Mouse (Mus musculus): ENCODE results near the gene Atrnl1.
"Not testable (repeated sequence)": the region's sequence is repeated elsewhere in the genome, so short reads cannot be mapped to it uniquely, and the experiment has no call there.

The Atrnl1 gene

DNA sequence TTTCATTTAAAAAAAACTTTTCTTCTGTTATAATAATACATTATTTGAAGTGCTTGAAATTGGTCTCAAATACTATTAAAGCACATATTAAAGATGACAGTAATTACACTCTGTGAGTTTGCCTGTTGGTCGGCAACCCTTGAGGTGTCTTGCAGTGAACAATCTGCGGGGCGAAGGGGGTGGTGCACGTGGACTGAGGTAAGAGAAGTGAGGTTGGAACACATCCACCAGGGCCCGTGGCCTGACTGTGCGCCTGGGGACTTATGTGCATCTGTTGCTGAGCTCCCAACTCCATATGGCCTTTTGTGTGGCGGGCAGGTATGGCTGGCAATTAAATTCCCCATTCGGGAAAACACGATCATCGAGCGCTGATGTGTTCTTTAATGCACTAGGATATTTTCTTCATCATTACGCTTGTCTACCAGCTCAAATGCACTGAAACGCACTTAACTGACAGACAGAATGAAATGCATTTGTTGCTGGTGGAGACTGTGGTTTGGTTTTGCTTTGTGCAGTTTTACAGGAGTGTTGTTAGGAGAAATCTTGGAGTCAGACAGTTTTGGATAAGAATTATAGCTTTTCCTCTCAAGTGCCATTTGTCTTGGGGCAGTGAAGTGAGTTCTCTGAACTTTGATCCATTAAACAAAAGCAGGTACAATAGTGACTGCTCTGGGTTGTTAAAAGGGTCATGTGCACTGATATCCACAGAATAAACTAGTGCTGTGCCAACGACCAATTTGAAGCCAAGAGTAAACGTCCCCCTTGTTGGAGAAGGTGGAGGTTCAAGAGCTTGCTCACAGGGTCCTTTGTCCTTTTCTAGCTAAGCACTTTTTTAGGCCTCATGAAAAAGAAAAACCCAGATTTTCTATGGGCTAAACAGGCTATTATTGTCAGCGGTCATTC lies 351.2 kb downstream of the Atrnl1 start:
- DNase-seq (ENCODE audit: low read depth, low spot score), result no peak

DNA sequence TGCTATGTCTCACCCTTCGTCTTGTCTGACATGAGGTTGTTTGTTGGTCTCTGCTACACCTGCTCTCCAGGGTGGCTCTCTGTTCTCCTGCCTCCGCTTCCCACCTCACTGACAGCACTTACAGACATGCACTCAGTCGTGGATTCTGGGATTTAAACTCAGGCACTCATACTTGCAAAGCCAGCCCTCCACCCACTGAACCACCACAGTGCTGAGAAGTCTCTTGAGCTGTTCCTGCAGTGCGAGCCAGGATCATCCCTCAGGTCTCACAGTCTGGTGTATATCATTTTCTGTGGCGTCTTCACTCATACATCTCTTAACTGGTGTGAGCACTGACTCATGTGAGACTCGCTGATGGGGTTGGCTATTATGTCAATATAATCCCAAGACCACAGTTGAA lies 353.0 kb downstream of the Atrnl1 start:
- no peak for DNase-seq (ENCODE audit: low read depth, low spot score)

DNA sequence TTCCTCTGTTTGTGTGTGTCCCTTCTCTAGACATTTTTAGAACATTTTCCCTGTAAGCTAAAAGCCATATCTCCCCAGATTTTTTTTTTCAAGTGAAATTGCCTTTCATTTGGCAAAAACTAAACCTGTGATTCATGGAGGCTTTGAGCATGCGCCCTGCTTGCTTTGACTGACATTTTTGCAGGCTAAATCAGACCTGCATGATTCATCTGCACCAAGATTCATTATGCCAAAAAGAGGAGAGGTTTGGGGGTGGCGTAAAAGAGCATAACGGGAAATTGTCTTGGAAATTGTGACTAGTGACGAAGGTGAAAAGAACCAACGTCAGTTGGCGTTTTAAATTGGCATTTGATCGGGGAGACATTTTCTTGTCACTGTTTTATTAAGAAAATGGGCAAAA lies 358.9 kb downstream of the Atrnl1 start:
- peak; percentile 95 for DNase-seq (ENCODE audit: low read depth, low spot score)

DNA sequence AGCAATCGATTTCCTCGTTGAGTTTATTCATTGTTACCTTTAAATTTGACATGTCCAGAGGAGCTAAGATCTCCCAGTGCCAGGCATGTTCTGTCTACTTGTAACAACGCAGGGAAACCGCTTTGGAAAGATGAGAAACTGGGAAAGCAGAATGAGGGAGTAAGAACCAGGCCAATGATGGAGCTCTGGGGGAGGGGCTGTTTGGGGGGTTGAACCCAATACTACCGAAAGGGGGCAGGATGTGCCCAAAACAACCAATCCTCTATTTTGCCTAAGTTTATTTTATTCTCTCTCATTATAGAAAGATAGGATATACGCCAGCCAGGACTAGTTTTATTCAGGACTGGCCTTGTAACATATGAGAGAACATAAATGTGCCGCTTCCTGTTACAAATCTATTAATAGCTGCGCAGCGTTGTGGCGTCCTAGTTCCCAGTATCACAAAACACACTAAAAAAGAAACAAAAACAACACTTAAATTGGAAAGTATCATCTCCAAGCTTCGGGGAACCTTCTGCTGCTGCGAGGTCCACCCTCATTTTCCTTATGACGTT lies 359.6 kb downstream of the Atrnl1 start:
- peak; percentile 40 for DNase-seq (ENCODE audit: low read depth, low spot score)

DNA sequence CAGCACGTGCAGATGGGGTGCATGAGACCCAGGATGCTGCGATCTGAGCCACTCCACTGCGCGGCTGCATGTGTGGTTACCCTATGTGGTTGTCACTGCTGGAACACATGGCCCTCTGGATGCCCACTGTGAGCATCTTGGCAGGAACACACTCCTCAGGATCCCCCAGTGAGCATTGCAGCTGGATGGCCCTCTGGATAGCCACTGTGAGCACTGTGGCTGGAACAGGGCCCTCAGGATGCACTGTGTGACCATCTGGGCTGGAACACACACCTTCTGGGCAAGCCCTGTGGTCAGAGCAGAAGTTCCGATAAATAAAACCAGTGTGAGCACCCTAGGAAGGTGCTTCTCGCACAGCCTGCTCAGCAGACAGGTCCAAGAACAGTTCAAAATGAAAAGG lies 364.4 kb downstream of the Atrnl1 start:
- DNase-seq (ENCODE audit: low read depth, low spot score), result no peak

DNA sequence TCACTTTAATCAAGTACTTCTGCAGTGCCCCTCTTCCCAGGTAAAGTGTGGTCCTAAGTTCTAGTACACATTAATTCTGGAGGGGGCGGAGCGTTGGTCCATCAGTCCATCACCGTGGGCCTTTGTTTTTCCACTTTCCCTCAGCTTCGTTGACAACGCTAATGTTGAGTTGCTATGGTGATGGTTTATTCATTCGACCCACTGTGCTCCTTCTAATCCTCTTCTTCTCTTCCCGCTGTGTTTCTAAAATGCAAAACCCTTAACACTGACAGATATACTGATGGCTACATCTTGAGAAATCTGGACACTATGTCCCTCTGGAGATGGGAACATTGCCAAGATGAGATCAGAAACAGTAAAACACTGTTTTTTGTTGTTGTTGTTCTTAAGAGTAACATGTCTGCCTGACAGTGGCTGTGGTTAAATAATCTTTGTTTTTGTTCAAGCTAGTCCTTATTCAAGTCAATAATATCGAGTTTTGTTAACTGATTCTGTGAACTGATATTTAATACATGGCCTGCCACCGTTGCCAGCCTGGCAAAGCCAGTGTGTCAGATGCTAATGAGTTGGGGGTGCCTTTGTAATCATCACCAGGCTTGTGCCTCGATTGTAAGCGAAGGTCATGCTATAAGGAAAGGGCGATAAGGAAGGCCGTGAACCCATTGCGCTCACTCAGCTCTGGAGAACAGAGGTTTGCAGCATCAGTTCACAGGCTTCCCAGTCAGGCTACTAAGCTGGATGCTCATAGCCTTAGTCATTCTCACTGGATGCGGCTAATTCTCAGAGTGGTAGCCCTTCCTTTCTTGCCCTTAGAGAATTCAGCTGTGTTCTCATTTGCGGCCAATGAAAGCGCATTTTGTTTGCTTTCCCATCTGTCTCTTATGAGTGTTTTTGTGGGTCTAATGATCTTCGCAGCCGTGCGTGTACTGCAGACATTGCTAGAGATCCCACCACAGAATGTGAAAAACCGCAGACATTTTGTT lies 375.4 kb downstream of the Atrnl1 start:
- DNase-seq (ENCODE audit: low read depth, low spot score), result no peak

DNA sequence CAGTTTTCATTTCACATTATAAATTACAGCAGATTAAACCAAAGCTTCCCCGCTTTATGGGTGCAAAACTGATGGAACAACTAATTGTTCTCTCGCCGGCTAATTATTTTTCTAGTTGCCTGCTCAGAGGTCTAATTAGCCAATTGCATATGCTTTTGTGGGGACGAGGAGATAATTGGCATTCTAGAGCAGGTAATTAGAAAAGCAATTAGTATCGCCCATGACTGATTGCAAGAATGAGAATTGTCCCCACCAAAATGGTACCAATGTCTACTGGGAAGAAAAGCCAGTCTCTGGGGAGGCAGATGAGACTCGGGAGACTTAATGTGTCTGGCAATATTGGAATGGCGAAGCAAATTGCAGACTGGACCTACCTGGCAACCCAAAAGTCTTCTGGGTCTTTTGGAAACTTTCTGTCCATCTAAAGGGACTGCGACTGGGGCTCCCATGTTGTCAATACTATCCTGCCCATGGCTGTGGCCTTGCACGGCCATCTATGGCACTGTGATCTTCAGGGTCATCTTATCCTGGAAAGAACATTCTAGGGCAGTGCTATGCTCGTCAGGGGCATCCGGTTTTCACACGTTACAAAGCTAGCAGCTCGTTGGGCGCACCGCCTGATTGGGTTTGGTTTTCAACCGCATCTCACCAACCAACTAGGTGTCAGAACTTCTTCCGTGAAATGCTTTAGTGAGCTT lies 377.0 kb downstream of the Atrnl1 start:
- DNase-seq (ENCODE audit: low read depth, low spot score), result no peak

DNA sequence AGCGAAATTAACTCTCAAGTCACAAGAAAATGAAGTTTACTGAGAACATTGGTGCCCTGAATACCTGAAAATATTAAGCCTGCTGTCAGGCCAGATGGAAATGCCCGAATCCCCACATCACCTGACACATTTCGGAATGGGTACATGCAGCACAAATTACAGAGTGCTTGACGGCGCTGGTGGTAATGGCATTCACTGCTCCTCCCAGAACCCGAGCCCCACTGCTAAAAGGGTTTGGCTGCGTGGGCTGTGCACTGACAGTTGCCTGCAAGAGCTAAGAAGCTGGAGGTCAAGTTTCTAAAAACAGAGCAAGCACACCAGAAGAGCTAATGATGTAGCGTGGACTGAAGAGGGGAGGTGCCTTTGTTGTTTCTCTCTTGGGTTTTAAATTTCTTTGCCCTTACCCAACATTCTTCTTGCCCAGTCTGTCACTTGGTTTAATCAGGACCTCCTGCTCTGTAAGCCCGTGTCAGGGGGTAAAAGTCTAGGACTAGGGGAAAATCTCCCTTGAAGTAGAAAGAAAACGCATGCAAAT lies 377.8 kb downstream of the Atrnl1 start:
- no peak for DNase-seq (ENCODE audit: low read depth, low spot score)

DNA sequence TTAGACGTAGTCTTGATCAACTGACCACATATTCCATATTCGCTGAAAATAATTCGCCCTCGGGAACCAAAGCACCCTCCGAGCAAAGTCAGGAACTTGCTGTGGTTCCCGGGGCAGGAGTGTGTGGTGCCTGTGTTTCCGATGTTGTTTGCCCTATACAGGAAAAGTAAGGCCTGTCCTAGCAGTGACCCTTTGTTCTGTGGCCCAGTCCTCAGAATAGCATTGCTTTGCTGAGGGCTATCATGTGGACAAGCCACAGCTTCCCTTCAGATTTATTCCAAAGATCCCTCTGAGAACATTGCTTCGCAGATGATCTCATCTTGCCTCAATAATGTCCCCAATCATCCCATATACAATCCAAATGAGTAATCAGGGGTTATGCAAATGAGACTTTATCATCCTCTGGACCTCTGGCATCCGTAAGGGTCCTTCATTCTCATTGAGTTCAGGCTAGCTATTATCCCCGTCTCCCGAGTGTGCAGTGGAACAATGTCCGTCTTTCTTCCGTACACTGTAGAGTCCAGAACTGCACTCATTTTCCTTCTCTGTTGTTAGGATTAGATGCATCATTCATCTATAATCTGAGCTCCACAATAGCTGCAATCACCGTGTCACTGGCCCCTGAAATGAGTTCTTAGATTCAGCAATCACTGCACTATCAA lies 380.4 kb downstream of the Atrnl1 start:
- DNase-seq (ENCODE audit: low read depth, low spot score), result no peak

DNA sequence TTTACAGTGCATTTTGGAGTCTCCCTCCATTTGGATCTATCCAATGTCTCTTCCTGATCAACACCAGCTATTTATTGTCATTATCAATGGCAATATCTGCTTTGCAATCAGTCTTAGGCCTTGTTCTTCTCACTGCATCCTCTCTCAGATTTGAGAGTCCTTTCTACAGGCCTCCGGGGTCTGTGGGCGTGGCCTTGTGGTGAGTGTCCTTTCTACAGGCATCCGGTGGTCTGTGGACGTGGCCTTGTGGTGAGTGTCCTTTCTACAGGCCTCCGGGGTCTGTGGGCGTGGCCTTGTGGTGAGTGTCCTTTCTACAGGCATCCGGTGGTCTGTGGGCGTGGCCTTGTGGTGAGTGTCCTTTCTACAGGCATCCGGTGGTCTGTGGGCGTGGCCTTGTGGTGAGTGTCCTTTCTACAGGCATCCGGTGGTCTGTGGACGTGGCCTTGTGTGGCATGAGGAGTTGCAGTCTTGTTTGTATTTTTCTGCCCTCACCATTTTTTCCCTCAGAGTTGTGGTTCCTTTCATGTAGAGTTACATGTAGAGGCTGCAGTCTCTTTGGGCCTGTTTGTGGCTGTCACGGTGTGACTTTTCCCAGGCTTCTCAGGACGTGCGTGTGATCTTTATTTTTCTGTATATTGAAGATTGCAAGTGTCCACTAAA lies 383.5 kb downstream of the Atrnl1 start:
- not testable (repeated sequence) for DNase-seq (ENCODE audit: low read depth, low spot score)

DNA sequence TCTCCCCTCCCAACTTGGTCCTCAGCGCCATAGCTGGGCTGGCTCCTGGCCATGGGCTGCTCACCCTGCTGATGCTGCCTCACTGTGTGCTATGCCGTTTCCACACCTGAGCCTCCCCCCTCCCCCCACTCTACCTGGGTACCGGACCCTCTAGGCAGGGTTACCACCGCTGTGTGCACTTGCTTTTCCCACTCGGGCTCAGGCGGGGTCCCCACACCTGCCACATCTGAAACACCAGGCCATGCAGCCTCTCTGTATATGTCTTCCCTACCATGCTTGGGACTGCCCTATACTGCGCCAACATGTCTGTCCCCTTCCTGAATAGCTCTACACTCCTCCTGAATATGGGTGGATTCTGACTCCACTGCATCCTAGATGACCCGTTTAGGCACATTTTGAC lies 384.2 kb downstream of the Atrnl1 start:
- no peak for DNase-seq (ENCODE audit: low read depth, low spot score)

DNA sequence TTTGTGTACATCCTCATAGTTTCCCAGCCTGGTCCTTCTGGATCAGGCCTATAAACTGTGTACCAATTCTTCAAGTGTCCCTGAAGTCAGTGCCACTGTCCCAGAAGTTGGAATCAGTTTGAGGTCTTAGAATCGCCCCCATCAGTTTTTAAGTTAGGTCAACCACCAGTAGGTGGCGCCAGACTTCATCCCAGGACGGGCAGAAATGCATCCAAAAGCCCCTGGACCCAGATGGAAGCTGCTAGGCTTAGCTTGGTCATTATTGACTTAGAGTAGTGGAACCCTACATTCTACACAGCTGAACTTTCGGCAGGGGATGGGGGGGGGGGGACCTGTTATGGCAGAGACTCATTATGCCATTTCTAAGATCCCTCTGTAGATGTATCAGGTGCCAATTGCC lies 387.1 kb downstream of the Atrnl1 start:
- DNase-seq (ENCODE audit: low read depth, low spot score), result peak; percentile 53

DNA sequence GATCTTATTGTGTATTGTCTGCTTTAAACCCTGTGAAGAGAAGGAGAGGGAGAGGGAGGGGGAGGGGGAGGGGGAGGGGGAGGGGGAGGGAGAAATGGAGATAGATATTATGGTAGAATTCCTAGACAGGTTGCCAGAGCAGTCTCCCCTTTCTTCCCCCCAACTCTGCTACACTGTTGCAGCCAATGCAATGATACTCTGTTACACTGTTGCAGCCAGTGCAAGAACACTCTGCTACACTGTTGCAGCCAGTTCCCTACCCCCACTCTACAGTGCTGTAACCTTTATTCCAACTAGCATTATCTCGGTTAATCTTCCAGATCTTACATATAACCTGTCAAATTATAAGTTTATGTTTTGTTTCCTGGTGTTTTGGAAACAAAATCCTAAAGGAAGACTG lies 400.8 kb downstream of the Atrnl1 start:
- no peak for DNase-seq (ENCODE audit: low read depth, low spot score)

DNA sequence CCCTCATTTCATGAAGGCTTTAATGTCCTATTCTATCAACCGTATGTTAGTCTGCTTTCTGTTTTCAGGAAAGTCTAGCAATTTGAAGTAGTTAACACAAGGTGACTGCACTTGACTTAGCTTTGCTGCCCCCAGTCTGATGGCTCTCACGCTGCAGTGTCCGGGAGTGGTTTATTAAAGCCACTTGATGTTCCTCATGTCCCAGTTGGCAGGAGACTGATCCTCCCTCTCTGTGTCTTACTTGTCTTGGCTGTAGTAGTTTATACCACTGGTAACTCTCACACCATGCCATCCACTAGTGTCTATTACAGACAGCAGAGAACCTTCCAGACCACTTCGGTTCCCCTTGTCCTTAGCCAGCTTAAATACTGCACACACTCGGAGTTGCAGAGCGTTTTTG lies 404.9 kb downstream of the Atrnl1 start:
- no peak for DNase-seq (ENCODE audit: low read depth, low spot score)

DNA sequence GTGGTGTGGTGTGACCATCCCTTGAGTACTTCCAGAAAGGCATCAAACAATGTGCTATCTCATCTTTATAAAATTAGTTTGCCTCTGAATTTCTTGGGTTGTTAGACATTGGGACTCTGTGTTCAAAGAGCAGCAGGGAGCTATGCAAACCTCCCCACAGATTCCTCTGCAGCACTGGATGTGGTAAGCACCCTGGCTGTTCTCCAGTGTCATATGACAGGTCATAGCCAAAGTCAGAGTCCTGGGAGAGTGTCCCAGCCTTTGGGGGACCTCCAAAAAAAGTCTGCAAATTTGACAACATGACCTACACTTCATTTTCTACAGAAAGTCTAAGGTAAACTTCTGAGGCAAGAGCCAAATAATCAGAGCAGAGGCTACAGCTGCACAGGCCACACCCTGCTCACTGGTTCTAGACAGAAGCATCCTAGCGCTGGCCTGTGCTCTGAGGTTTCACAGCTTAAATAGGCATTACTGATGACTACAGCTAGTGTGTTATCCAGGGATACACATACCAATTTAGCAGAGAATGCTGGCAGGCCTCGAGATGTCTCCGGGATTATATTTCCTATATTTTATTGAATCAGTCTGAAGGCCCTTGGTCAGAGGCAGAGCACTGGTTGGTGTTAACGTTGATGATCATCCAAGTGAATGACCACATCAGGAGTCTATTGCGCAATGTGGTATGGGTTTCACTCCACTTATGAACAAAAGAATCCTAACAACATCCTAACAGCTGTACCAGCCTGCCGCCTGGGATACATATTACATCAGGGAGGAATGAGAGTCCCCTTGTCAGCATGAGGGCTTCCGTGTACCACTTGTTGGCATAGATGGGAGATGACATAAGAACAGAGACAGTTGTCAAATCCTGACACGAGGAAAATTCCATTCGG lies 406.0 kb downstream of the Atrnl1 start:
- DNase-seq (ENCODE audit: low read depth, low spot score), result peak; percentile 86

DNA sequence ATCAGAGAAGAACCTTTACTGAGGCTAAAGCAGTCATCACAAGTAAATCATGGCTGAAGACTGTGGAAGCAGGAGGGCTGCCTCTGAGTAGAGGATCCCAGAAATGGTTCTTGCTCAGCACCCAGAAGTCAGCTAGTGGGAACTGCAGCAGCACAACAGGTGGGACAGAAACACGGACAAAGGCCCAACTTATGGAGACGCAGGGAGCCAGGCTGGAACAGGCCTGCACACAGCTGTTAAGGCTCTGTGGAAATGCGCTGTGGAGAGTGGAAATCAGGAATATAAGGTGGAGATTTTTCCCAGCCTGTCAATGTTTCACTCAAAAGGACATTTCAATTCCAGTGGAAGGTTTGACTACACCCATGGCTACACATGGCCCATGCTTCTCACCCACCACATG lies 406.6 kb downstream of the Atrnl1 start:
- DNase-seq (ENCODE audit: low read depth, low spot score), result no peak

DNA sequence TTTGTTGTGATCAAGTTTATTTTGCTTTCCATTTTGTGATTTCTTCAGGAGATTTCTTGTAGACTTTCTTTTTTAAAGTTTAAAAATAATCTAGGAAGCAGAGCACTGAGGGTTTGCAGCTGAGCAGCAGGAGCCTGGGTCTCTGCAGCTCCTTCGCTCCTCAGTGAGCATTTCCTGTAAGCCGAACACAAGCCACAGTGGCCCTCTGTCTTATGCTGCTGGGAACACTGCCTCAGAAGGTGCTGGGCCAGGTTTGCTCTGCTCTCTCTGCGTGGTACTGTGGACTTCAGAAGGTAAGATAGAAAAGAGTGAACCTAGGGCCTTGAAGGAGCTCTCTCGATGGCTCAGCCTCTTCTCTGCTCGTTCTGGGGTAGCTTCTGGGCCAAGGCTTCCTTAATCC lies 407.9 kb downstream of the Atrnl1 start:
- DNase-seq (ENCODE audit: low read depth, low spot score), result no peak

DNA sequence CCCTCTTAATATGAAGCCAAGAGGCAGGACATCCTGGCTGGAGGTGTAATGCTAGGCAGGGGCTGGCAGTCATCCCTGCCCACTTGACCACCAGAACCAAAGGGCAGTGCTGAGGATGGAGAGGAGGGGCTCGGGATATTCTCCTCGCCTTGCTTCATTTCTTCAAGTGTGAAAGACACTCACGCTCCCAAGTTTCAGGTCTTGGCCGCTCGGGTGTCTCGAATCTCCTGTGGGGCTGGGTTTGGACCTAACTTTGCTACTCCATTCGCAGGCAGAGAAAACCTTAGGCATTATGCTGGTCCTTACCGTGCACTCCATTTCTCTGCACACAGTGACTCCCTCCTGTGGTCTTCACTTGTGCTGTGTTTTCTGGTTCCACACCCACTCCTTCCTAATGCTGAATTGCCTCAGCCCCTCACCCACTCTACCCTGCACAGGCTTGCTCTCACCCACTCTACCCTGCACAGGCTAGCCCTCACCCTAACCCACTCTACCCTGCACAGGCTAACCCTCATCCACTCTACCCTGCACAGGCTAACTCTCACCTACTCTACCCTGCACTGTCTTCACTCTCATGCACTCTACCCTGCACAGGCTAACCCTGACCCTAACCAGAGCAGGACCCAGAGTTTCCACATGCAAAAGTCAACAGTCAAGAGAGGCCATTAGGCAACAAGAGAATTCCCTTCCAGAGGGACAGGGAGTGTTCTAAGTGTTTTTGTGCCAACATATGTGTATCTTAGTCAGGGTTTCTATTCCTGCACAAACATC lies 410.9 kb downstream of the Atrnl1 start:
- no peak for DNase-seq (ENCODE audit: low read depth, low spot score)

Measured in 3T3-L1 (cell line).